Mouse (Mus musculus) forebrain, embryonic 11.5 days (tissue): ENCODE measurements at regions not wholly inside any gene's neighbourhood (a gene's known extent, or its start where the extent isn't known, plus 50 kb on each side); places are given as distances from the start of the nearest gene placed in this dataset.

Experiments used
- ATAC-seq: fragments of 200-750 bp; cut with Nextera tagmentation; replicated peaks from 2 replicates; pipeline ENCODE4 v1.8.0; 2017; ENCODE audit warnings: moderate TSS enrichment; ENCODE audit not compliant: low FRiP score
- DNase-seq: peaks from one replicate; pipeline ENCODE4 v3.0.0-alpha.2; 2017; ENCODE audit warnings: low spot score
- H3K27ac ChIP-seq: fragments of 300-500 bp; sonication (generic); 2 replicates; pipeline ENCODE4 v1.5.1; 2014; ENCODE audit warnings: low read depth, low read length
- H3K27me3 ChIP-seq: fragments of 300-500 bp; sonication (generic); 2 replicates; pipeline ENCODE4 v1.6.1; 2014; ENCODE audit warnings: mild to moderate bottlenecking, low read length, mixed read lengths; ENCODE audit not compliant: control insufficient read depth, insufficient read depth
- H3K36me3 ChIP-seq: fragments of 300-500 bp; sonication (generic); 2 replicates; pipeline ENCODE4 v1.6.1; 2014; ENCODE audit warnings: mild to moderate bottlenecking, low read length, moderate library complexity, mixed read lengths; ENCODE audit not compliant: control insufficient read depth, insufficient read depth
- H3K4me1 ChIP-seq: fragments of 300-500 bp; sonication (generic); replicated peaks from 2 replicates; pipeline ENCODE4 v1.6.1; 2014; ENCODE audit warnings: low read length, mixed read lengths; ENCODE audit not compliant: control insufficient read depth, insufficient read depth
- H3K4me2 ChIP-seq: fragments of 300-500 bp; sonication (generic); 2 replicates; pipeline ENCODE4 v1.6.1; 2014; ENCODE audit warnings: low read depth, mild to moderate bottlenecking, low read length, moderate library complexity, mixed read lengths; ENCODE audit not compliant: severe bottlenecking
- H3K4me3 ChIP-seq: fragments of 300-500 bp; sonication (generic); 2 replicates; pipeline ENCODE4 v1.5.1; 2014; ENCODE audit warnings: low read depth, low read length
- H3K9ac ChIP-seq: fragments of 300-500 bp; sonication (generic); 2 replicates; pipeline ENCODE4 v1.6.1; 2014; ENCODE audit warnings: low read length
- H3K9me3 ChIP-seq: fragments of 300-500 bp; sonication (generic); 2 replicates; pipeline ENCODE4 v1.6.1; 2016; ENCODE audit warnings: low read length, mixed read lengths; ENCODE audit not compliant: control insufficient read depth
- WGBS: fragments of 180-500 bp; shearing (Covaris S2); extraction: QIAGEN DNeasy Blood & Tissue Kit; methylation state at CpG from one replicate; pipeline ENCODE4 v1.1.7; 2014; 5-methylcytosine and 5-hydroxymethylcytosine counted together

DNA sequence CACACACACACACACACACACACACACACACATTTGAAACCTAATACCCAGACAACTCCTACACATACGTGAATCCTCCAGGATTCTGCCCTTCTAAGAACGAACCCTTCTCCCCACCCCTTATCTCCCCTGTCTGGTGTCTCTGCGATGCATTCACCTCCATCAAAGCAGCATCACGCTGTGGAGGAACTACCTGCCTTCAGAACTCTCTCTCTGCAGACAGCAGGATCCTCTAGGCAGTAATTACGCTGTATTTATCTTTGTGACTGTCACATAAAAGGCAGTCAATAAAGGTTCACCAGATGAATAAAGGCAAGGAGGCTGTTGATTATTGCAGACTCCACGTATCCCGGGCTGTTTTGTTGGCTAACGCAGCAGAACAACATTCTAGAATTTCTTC lies 267.4 kb downstream of the Pax3 start:
- WGBS, result 57% methylated on average over 8 of the region's 8 CpGs
- H3K9me3 ChIP-seq, result no peaks in the 10 kb centered on the region; the same call in 1 of the 2 replicates
- no peak overlapping the region for H3K27ac ChIP-seq
- H3K9ac ChIP-seq, result no peak overlapping the region
- no peak for ATAC-seq
- H3K4me2 ChIP-seq, result no peak overlapping the region
- no peaks in the 10 kb centered on the region for H3K36me3 ChIP-seq
- no peaks in the 10 kb centered on the region for H3K4me1 ChIP-seq
- H3K27me3 ChIP-seq, result no peaks in the 10 kb centered on the region
- H3K4me3 ChIP-seq, result no peak overlapping the region
- DNase-seq, result no peak

DNA sequence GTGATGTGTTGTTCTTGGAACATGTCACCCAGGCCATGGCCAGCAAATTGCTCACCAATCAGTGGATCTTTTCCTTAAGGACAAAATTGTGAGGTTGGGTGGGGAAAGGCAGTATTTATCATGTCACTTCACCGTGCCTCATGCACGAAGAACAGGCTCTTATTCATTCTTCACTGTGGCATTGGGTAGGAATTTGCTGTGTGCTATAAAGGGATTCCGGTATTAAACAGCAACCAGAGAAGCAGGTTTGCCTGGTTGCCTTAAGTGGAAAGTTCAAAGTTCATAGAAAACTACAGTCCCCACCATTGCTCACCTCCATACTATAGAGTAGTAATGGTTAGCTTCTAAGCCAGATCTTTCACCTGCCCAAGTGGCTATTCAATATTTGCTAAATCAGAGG lies 270.8 kb downstream of the Pax3 start:
- ATAC-seq, result no peak
- Histone ChIP-seq H3K27me3 (no peaks in the 10 kb centered on the region), H3K4me2 (no peak overlapping the region), H3K27ac (no peak overlapping the region), H3K4me1 (no peaks in the 10 kb centered on the region), H3K9me3 (no peaks in the 10 kb centered on the region; the same call in 1 of the 2 replicates), H3K4me3 (no peak overlapping the region), H3K9ac (no peak overlapping the region), H3K36me3 (no peaks in the 10 kb centered on the region)
- WGBS, result 89% methylated on average over 3 of the region's 3 CpGs
- DNase-seq, result no peak

DNA sequence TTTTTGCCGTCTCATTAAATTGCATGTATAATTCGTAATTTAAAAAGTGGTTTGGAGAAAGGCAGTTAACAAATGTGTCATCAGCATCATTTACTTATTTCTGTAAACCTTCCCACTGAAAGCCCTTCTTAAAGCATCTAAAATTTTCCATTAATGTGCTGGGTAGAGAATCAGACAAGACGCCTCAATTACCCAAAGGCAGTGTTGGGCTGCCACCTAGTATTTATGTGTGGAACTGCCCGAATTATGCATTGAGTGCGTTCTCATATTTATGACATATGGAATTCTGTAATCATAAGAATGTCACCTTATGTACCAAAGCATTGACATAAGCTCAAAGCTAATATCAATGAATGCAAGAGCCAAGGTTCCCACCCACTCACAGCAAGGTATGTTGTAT lies 300.7 kb downstream of the Pax3 start:
- Histone ChIP-seq H3K4me1 (no peaks in the 10 kb centered on the region), H3K36me3 (no peaks in the 10 kb centered on the region), H3K4me2 (no peak overlapping the region), H3K27ac (no peak overlapping the region), H3K4me3 (no peak overlapping the region), H3K9me3 (no peaks in the 10 kb centered on the region), H3K27me3 (no peaks in the 10 kb centered on the region), H3K9ac (no peak overlapping the region)
- no peak for DNase-seq
- 63% methylated on average over 5 of the region's 5 CpGs for WGBS
- no peak for ATAC-seq

DNA sequence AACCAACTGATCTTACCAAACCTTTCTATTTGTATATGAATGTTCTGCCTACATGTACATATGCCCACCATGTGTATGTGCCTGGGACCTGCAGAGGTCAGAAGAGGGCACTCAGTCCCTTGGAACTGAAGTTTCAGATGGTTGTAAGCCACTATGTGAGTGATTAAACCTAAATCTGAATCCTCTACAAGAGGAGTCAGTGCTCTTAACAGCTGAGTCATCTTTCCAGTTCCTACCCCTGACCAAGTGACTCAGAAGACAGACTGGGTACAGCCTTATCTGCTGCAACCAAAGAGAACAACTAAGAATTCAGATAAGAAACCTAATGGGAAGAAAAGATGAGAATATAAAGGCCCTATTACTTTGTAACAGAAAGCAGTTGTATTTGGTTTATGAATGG lies 317.9 kb downstream of the Pax3 start:
- Histone ChIP-seq H3K36me3 (no peaks in the 10 kb centered on the region), H3K4me1 (no peaks in the 10 kb centered on the region), H3K9ac (no peak overlapping the region), H3K27ac (no peak overlapping the region), H3K4me3 (no peak overlapping the region), H3K4me2 (no peak overlapping the region), H3K27me3 (no peaks in the 10 kb centered on the region), H3K9me3 (no peaks in the 10 kb centered on the region)
- no peak for ATAC-seq
- no peak for DNase-seq

DNA sequence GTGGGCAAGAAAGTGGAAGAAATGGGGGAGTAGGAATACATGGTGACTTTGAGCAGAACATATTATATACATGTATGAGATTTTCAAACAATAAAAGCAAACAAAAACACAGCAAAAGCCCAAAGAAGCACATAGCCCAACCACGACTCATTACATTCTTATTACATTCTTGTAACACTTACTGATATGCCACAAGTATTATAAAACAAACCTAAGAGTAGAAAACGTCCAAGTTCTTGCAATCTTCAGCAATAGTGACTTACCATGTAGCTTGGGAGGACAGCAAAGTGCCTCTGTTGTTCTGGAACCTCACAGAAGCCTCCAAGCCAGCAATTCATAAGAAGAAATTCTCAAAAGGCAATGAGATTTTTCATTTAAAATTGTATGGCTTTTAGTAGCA lies 326.8 kb downstream of the Pax3 start:
- Histone ChIP-seq H3K27ac (no peak overlapping the region), H3K36me3 (no peaks in the 10 kb centered on the region), H3K27me3 (no peaks in the 10 kb centered on the region), H3K4me1 (no peaks in the 10 kb centered on the region), H3K9me3 (no peaks in the 10 kb centered on the region), H3K4me3 (no peak overlapping the region), H3K9ac (no peak overlapping the region), H3K4me2 (no peak overlapping the region)
- 65% methylated on average over 2 of the region's 2 CpGs for WGBS
- no peak for DNase-seq
- ATAC-seq, result no peak

DNA sequence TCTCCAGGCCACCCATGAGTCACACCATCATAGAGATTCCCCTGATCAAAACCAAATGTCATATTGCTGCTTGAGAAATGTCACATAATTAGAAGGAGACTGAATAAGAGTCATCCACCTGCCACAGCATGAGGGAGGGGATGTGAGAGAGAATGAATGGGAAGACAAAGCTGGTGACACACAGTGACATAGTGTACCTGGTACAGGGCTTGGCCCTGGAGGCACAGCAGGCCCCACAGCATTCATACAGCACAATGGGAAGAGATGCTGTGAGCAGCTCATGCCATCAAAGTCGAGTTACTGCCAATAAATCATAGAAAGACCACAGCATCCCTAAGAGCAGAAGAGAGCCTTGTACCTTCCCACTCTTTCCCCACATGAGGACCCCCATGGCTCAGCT lies 327.8 kb downstream of the Pax3 start:
- 58% methylated on average over 1 of the region's 1 CpGs for WGBS
- ATAC-seq, result no peak

DNA sequence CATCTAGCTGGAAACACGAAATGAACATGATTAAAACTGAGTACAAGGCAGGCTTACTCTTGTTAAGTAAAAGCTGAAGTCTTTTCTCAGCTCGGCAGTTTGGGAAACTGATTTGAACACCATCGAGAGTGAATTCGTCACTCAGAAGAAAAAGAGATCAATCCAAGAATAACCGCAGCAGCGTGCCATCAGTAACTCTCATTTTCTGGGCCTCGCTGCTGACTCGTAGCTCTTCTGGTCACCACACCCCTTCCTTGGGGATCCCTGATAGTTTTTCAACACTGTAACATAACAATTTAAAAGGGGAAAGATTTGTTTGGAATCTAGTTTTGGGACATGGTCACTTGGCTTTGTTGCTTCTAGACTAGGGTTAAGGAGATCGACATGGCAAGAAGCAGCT lies 337.0 kb downstream of the Pax3 start:
- H3K4me3 ChIP-seq, result no peak overlapping the region
- DNase-seq (no peak), ATAC-seq (no peak)
- H3K36me3 ChIP-seq, result no peaks in the 10 kb centered on the region
- no peaks in the 10 kb centered on the region for H3K27me3 ChIP-seq
- H3K27ac ChIP-seq, result no peak overlapping the region
- no peak overlapping the region for H3K9ac ChIP-seq
- WGBS, result 89% methylated on average over 9 of the region's 9 CpGs
- no peaks in the 10 kb centered on the region for H3K9me3 ChIP-seq
- H3K4me1 ChIP-seq, result no peaks in the 10 kb centered on the region
- no peak overlapping the region for H3K4me2 ChIP-seq

More for the DNA sequence above, 327.8 kb downstream of the Pax3 start:
- H3K9me3 ChIP-seq, result no peaks in the 10 kb centered on the region
- no peaks in the 10 kb centered on the region for H3K36me3 ChIP-seq
- no peaks in the 10 kb centered on the region for H3K4me1 ChIP-seq
- no peak for DNase-seq
- H3K27ac ChIP-seq, result no peak overlapping the region
- H3K27me3 ChIP-seq, result no peaks in the 10 kb centered on the region
- H3K4me3 ChIP-seq, result no peak overlapping the region
- H3K4me2 ChIP-seq, result no peak overlapping the region
- no peak overlapping the region for H3K9ac ChIP-seq

DNA sequence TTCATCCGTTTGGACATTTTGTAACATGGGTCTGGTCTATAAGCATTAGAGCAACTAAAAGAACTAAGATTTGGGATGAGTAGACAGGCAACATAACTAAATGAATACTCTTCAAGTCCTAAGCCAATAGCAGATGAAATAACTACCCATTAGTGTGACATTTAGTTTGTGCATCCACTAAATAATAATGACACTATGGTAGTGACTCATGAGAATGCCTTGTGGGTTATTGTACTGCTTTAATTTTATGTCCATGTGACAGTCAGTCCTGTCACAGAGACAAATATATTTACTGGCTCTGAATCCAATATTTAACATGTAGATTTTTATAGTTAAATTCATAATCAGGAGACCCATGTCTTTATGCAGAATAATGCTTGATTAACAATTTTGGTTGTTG lies 339.5 kb upstream of the Epha4 start:
- no peaks in the 10 kb centered on the region for H3K27me3 ChIP-seq
- H3K27ac ChIP-seq, result no peak overlapping the region
- no peaks in the 10 kb centered on the region for H3K36me3 ChIP-seq
- DNase-seq (no peak), ATAC-seq (no peak)
- H3K9ac ChIP-seq, result no peak overlapping the region
- 85% methylated on average over 1 of the region's 1 CpGs for WGBS
- no peaks in the 10 kb centered on the region for H3K4me1 ChIP-seq
- H3K9me3 ChIP-seq, result no peaks in the 10 kb centered on the region
- no peak overlapping the region for H3K4me2 ChIP-seq
- H3K4me3 ChIP-seq, result no peak overlapping the region

DNA sequence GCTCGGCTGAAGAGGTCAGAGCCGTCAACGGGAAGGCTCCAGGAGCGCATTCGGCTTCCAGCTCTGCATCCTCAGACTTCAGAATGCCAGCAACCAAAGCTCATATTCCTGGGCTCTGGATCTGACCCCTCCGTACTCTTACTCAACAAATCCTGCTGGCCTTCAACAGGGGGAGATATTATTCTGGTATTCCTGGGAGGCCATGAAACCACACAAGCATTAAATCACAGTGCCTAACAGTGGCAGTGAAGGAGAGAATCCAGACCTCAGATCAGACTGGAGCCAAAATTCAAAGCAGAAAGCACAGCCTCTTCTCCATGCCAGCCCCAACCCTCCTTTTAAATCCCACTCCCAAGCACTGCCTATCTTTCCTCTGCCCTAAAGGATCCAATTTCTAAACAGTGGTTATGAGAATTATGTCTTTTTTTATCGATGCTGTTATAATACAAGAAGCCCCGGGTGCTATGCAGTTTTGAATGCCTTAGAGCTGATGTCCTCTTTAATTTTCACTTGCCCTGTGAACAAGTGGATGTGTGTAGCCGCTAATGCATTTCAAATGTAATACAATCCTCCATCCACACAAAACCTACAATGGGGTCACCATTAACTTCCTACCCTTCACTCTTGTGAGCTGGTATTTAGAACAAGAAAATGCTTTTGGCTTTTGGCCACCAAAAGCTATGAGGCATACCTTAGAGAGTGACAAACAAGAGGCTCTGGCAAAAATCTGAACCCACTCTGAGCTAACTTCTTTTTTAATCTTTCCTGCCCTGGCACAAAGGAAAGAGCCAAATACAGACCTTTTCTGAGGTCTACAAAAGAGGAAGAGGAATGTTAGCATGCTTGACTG lies 333.1 kb upstream of the Epha4 start:
- 80% methylated on average over 9 of the region's 9 CpGs for WGBS
- no peaks in the 10 kb centered on the region for H3K4me1 ChIP-seq
- H3K9ac ChIP-seq, result no peak overlapping the region
- no peaks in the 10 kb centered on the region for H3K9me3 ChIP-seq
- no peaks in the 10 kb centered on the region for H3K27me3 ChIP-seq
- ATAC-seq (no peak), DNase-seq (no peak)
- H3K4me2 ChIP-seq, result no peak overlapping the region
- no peaks in the 10 kb centered on the region for H3K36me3 ChIP-seq
- H3K4me3 ChIP-seq, result no peak overlapping the region
- H3K27ac ChIP-seq, result no peak overlapping the region
